Mouse (Mus musculus): Measurements from ENCODE around the gene Xndc1. TPM values are rescaled to one million over a fixed set of nuclear protein-coding genes. Genes with fewer than 3 reads are reported as not detected.

The Xndc1 gene
- polyA plus RNA-seq, 1 experiment from 2014 or later, result 28.0 TPM

DNA sequence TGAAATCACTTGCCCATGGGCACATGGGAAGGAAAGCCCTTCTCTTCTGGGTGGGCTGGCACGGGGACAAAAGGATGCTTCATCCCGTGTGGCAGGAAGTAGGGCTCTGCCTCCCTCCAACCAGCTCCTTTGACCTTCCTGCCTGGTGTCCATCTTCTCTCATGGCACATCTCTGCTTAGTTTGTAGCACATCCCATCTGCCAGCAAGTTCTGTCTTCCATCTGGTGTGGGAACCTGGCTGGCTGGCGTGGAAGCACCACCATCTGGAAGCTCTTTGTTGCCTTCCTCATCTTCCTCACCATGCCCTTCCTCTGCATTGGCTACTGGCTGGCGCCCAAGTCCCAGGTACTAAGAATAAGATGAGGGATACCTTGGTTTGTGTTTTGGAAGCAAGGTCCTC, 22.0 kb downstream of the Xndc1 start:
- no peak overlapping the region for H3K9ac ChIP-seq
- H3K27ac ChIP-seq, result no peak overlapping the region
- WGBS, result 81% methylated on average over 4 of the region's 4 CpGs
- H3K9me3 ChIP-seq, result no peaks in the 10 kb centered on the region
- H3K36me3 ChIP-seq, result peaks cover 71% of the 10 kb centered on the region
- no peak overlapping the region for H3K4me3 ChIP-seq
- H3K4me2 ChIP-seq, result no peak overlapping the region
- no peak for ATAC-seq (ENCODE audit: low FRiP score)
- no peaks in the 10 kb centered on the region for H3K4me1 ChIP-seq (replicated peaks)
- H3K27me3 ChIP-seq, result no peaks in the 10 kb centered on the region

DNA sequence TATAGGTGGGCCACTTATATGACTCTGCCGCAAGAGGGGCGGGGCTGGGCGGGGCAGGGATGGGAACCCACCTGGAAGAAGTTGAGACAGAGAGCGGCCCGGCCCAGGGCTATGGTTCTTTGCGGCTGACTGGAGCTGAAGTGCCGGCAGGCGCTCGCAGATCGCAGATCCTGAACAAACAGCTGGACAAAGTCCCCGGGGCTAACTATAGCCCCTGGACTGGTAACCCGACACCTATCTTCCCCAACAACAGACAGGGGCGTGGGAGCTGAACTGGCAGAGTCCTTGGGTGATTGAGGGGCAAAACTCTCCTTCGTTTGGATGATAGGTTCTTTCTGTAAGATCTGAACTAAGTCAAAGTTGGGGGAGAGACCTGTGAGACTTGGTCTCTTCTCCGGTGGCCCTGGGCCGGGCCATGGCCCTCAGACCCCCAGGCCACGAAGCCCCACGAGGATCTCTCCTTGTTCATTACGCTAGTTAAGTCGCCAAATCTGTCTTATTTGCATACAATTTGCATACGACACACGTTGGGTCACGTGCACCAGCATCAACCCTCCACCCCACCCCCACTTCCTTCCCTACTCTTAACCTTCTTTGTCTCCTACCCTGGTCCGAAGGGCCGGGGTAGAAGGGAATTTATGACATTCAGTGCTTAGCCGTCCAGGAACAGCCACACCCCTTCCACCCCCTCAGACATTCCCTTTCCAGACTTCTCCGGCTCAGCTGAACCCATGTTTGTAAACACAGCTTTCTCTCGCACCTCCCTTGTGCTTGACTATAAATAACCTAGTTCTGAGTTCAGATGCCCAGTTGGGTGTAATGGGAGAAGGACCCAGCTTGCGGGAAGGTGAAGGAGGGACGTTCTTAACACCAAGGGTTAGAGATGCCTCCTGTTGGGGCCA, 34.7 kb downstream of the Xndc1 start:
- no peak overlapping the region for H3K9ac ChIP-seq
- ATAC-seq (ENCODE audit: low FRiP score), result peak; percentile 55; the same call in 1 of the 2 replicates
- H3K27me3 ChIP-seq, result 0 out of 2 replicates have a peak, but pooled peaks cover 3% of the 10 kb centered on the region
- H3K4me3 ChIP-seq, result peak overlapping the region; percentile 18
- 4% methylated on average over 30 of the region's 30 CpGs for WGBS
- peaks cover 22% of the 10 kb centered on the region for H3K4me1 ChIP-seq (replicated peaks)
- H3K36me3 ChIP-seq, result peaks cover 4% of the 10 kb centered on the region
- peak overlapping the region; percentile 49 for H3K4me2 ChIP-seq
- H3K9me3 ChIP-seq, result no peaks in the 10 kb centered on the region
- H3K27ac ChIP-seq, result no peak overlapping the region

DNA sequence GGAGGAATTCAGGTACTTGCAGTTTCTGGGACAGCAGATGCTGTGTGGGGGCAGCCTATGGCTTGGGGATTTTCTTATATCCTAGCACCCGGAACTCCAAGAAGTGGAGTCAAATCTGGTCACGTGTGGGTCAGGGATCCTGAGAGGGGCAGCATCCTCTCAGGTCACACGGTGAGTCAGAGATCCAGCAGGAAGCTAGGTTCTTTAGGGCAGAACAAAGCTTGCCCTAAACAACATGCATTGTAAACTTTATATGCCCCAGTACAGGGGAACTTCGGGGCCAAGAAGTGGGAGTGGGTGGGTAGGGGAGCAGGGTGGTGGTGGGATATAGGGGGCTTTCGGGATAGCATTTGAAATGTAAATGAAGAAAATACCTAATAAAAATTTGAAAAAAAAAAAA, 35.6 kb downstream of the Xndc1 start:
- H3K9me3 ChIP-seq, result no peaks in the 10 kb centered on the region
- H3K27me3 ChIP-seq, result 0 out of 2 replicates have a peak, but pooled peaks cover 3% of the 10 kb centered on the region
- H3K4me2 ChIP-seq, result no peak overlapping the region
- WGBS, result 63% methylated on average over 5 of the region's 5 CpGs
- no peak overlapping the region for H3K27ac ChIP-seq
- H3K9ac ChIP-seq, result no peak overlapping the region
- no peak overlapping the region for H3K4me3 ChIP-seq
- H3K4me1 ChIP-seq (replicated peaks), result peaks cover 22% of the 10 kb centered on the region
- peaks cover 4% of the 10 kb centered on the region for H3K36me3 ChIP-seq
- no peak for ATAC-seq (ENCODE audit: low FRiP score)

DNA sequence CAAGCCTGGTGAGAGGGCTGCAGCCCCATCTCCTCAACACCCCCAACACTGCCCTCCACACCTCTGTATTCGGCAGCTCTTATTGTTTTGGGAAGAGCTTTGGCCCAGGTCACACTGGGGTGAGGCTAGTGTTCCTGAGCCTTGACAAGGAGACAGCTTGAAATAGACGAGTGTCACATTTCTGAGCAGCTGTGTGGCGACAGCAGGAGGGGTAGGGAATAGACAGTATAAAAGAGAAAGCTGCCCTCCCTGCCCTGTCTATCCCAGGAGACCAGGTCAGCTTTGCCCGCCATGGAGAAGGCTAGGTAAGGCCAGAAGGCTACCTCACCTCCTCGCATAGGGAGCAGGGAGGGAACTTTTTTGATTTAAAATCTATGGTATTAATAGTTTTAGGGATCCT, 36.2 kb downstream of the Xndc1 start, which contains the start of gene Art1:
Gene Art1 (plus strand): TSS at position 257 of the 400 bp plus-strand sequence.
- no peak for ATAC-seq (ENCODE audit: low FRiP score)
- Histone ChIP-seq H3K9me3 (no peaks in the 10 kb centered on the region), H3K4me1 (replicated peaks) (peaks cover 22% of the 10 kb centered on the region), H3K27ac (0 out of 2 replicates have a peak within 1 kb of the TSS, but pooled peaks have one; percentile 15), H3K36me3 (peaks cover 4% of the 10 kb centered on the region), H3K9ac (no peak within 1 kb of the TSS), H3K4me2 (no peak within 1 kb of the TSS), H3K4me3 (no peak within 1 kb of the TSS), H3K27me3 (0 out of 2 replicates have a peak, but pooled peaks cover 3% of the 10 kb centered on the region)
- 32% methylated on average over 5 of the region's 5 CpGs for WGBS

DNA sequence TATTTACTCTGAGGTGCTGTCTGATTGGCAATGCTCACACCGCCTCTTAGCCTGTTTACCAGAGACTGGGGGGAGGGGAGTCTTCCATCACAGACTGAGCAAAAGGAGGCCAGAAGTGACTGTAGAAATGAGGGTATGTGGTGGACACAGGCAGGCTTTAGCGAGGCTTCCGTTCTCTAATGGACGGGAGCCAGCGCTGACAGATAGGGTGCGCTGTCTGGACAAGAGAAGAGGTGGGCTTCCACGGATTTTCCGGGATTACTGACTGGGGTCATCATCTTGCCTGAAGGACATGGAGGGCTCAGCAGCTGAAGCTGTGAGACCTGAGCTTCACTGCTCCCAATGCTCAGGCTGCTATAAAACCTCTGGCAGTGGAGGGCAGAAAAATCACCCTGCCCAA, 36.9 kb downstream of the Xndc1 start:
- peaks cover 30% of the 10 kb centered on the region for H3K4me1 ChIP-seq (replicated peaks)
- H3K4me3 ChIP-seq, result no peak overlapping the region
- no peak overlapping the region for H3K9ac ChIP-seq
- no peak overlapping the region for H3K27ac ChIP-seq
- no peak for ATAC-seq (ENCODE audit: low FRiP score)
- H3K9me3 ChIP-seq, result no peaks in the 10 kb centered on the region
- WGBS, result 35% methylated on average over 8 of the region's 8 CpGs
- no peak overlapping the region for H3K4me2 ChIP-seq
- 0 out of 2 replicates have a peak, but pooled peaks cover 3% of the 10 kb centered on the region for H3K27me3 ChIP-seq
- no peaks in the 10 kb centered on the region; the same call in 1 of the 2 replicates for H3K36me3 ChIP-seq

DNA sequence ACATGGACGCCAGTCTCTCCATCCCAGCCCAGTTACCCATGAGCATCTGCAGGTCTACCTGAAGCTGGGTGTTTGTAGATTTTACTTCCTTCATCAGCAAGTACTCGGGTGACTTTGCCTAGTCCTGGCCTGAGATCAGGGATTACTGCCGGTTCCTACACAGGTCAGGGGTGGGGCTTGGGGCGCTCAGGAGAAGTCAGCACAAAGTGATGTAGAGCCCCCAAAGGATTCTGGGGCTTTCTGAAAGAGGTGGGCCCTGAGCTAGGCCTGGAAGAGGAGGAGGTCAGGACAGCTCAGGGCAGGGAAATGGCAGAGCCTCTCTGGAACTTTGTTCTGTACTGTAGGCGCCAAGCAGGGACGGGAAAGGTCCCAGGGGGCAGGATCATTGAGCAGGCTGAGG, 37.4 kb downstream of the Xndc1 start:
- no peak overlapping the region for H3K4me3 ChIP-seq
- no peak for ATAC-seq (ENCODE audit: low FRiP score)
- H3K4me2 ChIP-seq, result no peak overlapping the region
- H3K9ac ChIP-seq, result no peak overlapping the region
- H3K27me3 ChIP-seq, result 0 out of 2 replicates have a peak, but pooled peaks cover 3% of the 10 kb centered on the region
- peaks cover 30% of the 10 kb centered on the region for H3K4me1 ChIP-seq (replicated peaks)
- no peaks in the 10 kb centered on the region for H3K36me3 ChIP-seq
- no peak overlapping the region for H3K27ac ChIP-seq
- WGBS, result 51% methylated on average over 6 of the region's 6 CpGs
- H3K9me3 ChIP-seq, result no peaks in the 10 kb centered on the region

DNA sequence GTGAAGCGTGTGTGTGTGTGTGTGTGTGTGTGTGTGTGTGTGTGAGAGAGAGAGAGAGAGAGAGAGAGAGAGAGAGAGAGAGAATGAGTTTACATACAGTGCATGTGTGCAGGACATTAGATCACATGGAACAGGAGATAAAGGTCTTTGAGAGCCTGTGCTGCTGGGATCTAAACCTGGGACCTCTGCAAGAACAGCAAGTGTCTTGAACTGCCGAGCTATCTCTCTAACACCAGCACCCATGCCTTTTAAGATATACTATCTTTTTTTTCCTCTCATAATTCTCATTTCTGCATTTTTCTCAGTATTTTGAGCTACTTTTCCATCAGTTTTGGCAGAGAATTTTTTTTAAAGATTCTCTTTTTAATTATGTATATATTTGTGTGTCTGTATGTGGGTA, 38.2 kb downstream of the Xndc1 start:
- 93% methylated on average over 2 of the region's 2 CpGs for WGBS
- no peaks in the 10 kb centered on the region for H3K9me3 ChIP-seq

DNA sequence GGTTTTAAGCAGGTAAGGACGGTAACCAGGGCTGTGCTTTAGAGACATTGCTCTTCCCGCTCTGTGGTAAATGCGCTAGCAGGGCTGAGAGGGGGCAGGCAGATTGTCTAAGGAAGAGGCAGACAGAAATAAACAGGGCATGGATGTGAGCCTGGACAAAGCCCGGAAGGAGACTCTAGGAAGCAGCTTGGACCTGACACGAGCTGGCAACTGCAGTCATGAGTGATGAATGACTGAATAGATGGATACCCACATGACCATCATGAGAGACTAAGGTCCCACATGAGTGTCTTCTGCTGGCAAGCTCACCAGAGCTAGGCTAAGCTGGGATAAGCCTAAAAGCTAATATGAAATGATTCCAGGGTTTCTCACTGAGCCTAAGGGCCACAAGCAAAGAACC, 38.8 kb downstream of the Xndc1 start:
- 77% methylated on average over 5 of the region's 5 CpGs for WGBS
- no peak overlapping the region for H3K9ac ChIP-seq
- H3K9me3 ChIP-seq, result no peaks in the 10 kb centered on the region

More for the DNA sequence above, 38.2 kb downstream of the Xndc1 start:
- Histone ChIP-seq H3K9ac (no peak overlapping the region), H3K4me3 (no peak overlapping the region), H3K4me1 (replicated peaks) (peaks cover 30% of the 10 kb centered on the region), H3K4me2 (no peak overlapping the region), H3K27me3 (0 out of 2 replicates have a peak, but pooled peaks cover 3% of the 10 kb centered on the region), H3K27ac (no peak overlapping the region), H3K36me3 (no peaks in the 10 kb centered on the region)
- no peak for ATAC-seq (ENCODE audit: low FRiP score)

DNA sequence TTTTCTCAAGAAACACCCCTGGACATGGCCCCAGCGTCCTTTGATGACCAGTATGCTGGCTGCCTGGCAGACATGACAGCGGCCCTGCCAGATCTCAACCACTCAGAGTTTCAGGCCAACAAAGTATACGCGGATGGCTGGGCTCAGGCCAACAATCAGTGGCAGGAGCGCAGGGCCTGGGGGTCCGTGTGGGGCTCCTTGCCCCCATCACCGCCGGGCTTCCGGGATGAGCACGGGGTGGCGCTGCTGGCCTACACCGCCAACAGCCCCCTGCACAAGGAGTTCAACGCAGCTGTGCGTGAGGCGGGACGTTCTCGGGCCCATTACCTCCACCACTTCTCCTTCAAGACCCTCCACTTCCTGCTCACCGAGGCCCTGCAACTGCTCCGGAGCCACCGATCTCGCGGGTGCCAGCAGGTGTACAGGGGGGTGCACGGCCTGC, 41.4 kb downstream of the Xndc1 start:
- WGBS, result 21% methylated on average over 23 of the region's 23 CpGs
- peaks cover 18% of the 10 kb centered on the region for H3K4me1 ChIP-seq (replicated peaks)
- no peaks in the 10 kb centered on the region for H3K27me3 ChIP-seq
- peak overlapping the region; percentile 43 for H3K9ac ChIP-seq
- no peak for ATAC-seq (ENCODE audit: low FRiP score)
- H3K36me3 ChIP-seq, result no peaks in the 10 kb centered on the region
- H3K9me3 ChIP-seq, result no peaks in the 10 kb centered on the region
- H3K4me3 ChIP-seq, result peak overlapping the region; percentile 24
- H3K4me2 ChIP-seq, result peak overlapping the region; percentile 52
- H3K27ac ChIP-seq, result no peak overlapping the region

More for the DNA sequence above, 38.8 kb downstream of the Xndc1 start:
- Histone ChIP-seq H3K4me2 (no peak overlapping the region), H3K27me3 (0 out of 2 replicates have a peak, but pooled peaks cover 3% of the 10 kb centered on the region), H3K27ac (no peak overlapping the region), H3K4me3 (no peak overlapping the region), H3K4me1 (replicated peaks) (peaks cover 30% of the 10 kb centered on the region), H3K36me3 (no peaks in the 10 kb centered on the region)
- ATAC-seq (ENCODE audit: low FRiP score), result no peak

DNA sequence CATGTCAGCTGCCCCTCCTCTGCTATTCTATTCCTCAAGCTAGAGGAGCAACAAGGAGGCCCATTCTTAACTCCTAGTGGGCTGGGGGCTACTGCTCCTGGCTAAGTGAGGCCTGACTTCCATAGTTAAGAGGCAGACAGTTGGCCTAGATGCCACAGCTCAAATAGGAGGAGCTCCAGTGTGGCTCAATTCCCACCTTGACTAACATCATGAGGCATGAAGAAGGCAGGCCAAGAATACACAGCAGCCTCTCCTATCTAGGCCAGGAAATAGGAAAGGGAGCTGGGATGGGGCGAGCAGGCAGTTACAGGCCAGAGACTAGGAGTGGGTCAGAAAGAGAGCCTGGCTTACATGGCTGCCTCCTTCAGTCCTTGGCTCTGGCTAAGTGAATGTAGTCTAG, 42.9 kb downstream of the Xndc1 start:
- Histone ChIP-seq H3K27me3 (no peaks in the 10 kb centered on the region), H3K4me3 (no peak overlapping the region), H3K9ac (no peak overlapping the region), H3K4me2 (no peak overlapping the region), H3K4me1 (replicated peaks) (peaks cover 7% of the 10 kb centered on the region), H3K9me3 (no peaks in the 10 kb centered on the region), H3K36me3 (no peaks in the 10 kb centered on the region), H3K27ac (no peak overlapping the region)
- ATAC-seq (ENCODE audit: low FRiP score), result no peak
- WGBS, result 79% methylated on average over 1 of the region's 1 CpGs

DNA sequence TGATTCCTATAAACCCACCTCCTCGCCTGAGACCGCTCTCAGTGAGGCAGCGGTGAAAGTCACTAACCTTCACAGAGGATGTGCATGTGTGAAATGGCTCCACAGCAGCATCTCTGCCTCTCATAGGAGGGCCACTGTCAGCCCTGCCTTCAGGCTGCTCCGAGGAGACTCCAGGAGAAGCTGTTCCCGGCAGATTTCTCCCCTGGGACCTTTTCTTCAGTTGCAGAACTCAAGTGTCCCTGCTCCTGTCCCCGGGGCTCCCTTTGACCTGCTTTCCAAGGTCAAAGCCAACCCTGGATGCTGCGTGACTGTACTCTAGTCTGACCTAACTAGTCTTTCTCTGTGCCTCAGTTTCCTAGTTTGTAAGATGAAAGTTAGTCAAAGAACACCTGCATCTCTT, 43.9 kb downstream of the Xndc1 start, which contains the start of gene Art5:
Gene Art5 (minus strand): TSS at position 319 of the 400 bp plus-strand sequence.
- no peak within 1 kb of the TSS for H3K27ac ChIP-seq
- no peak for ATAC-seq (ENCODE audit: low FRiP score)
- H3K9me3 ChIP-seq, result no peaks in the 10 kb centered on the region
- peaks cover 7% of the 10 kb centered on the region for H3K4me1 ChIP-seq (replicated peaks)
- H3K27me3 ChIP-seq, result no peaks in the 10 kb centered on the region
- H3K9ac ChIP-seq, result no peak within 1 kb of the TSS
- H3K36me3 ChIP-seq, result no peaks in the 10 kb centered on the region
- 67% methylated on average over 7 of the region's 7 CpGs for WGBS
- no peak within 1 kb of the TSS for H3K4me3 ChIP-seq
- no peak within 1 kb of the TSS for H3K4me2 ChIP-seq

DNA sequence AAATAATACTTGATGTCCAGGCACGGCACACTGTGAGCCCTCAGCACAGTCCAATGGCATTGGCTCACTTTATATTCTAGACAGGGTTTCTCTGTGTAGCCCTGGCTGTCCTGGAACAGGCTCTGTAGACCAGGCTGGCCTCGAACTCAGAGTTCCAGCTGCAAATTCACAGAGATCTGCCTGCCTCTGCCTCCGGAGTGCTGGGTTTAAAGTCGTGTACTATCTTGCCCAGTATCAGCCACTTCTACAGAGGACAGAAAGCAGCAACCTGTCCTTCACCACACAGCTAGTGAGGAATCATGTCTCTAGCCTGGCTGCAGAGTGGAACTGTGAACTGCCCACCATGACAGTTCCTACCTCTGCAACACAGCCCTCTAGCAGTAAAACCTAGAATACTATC, 44.4 kb downstream of the Xndc1 start:
- Histone ChIP-seq H3K4me1 (replicated peaks) (peaks cover 7% of the 10 kb centered on the region), H3K4me2 (no peak overlapping the region), H3K27me3 (no peaks in the 10 kb centered on the region), H3K27ac (no peak overlapping the region), H3K9ac (no peak overlapping the region), H3K9me3 (no peaks in the 10 kb centered on the region), H3K4me3 (no peak overlapping the region), H3K36me3 (no peaks in the 10 kb centered on the region)
- no peak for ATAC-seq (ENCODE audit: low FRiP score)
- 93% methylated on average over 4 of the region's 4 CpGs for WGBS

Measured in hindbrain, embryonic 13.5 days (tissue).